Mouse (Mus musculus) erythroblast, embryonic 14.5 days (primary cell): ENCODE results near the gene Tnfrsf22.

Source experiments
- GATA1 ChIP-seq: IDR thresholded peaks from 2 replicates; pipeline ENCODE4 v1.6.1; 2012; ENCODE audit warnings: low read length, inconsistent platforms, mixed read lengths
- TAL1 ChIP-seq: IDR thresholded peaks from 3 replicates; pipeline ENCODE4 v1.6.1; 2012; ENCODE audit warnings: low read length, inconsistent platforms, mixed read lengths

DNA sequence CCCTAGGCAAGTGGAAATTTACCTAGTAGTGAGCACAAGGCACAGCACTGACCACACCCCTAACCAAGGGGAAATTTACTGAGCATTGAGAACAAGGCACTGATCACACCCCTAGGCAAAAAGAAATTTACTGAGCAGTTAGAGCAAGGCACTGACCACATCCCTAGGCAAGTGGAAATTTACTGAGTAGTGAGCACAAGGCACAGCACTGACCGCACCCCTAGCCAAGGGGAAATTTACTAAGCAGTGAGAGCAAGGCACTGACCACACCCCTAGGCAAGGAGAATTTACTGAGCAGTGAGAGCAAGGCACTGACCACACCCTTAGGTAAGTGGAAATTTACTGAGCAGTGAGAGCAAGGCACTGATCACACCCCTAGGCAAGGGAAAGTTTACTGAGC lies 12.8 kb downstream of the Tnfrsf22 start:
- TF ChIP-seq TAL1 (no peak), GATA1 (no peak)
